Mouse (Mus musculus): ENCODE data around the gene Ppp5c.

GRCm38 (mm10) chr7:16976298-16976697 is 51.4 kb downstream of the Ppp5c start:
- TF ChIP-seq CTCF (IDR thresholded peaks at IDR 0.05; ENCODE audit: control insufficient read depth, insufficient read depth, low read length) (no peak), POLR2A (IDR thresholded peaks at IDR 0.05; ENCODE audit: borderline replicate concordance, control insufficient read depth, low read depth, low read length) (no peak)
